Mouse (Mus musculus): Measurements from ENCODE around the gene Lyrm4.

DNA sequence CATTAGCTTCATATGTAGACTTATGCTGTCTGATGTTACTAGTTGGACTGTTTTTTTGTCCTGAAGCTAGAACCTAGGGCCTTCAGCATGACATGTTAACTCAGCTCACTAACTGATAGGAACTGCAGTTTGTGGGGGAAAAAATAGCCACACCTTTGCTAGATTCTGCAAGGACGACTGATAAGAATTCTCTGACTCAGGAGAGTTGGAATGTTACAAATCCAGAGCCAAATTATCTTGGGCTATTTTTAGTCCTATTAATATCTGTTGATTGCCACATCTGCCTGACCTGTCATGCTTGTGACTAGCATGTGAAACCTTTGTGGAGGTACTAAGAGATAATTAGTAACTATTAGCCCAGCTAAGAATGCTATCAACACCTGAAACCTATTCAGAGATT is 116.5 kb downstream of the Lyrm4 start:
- TF ChIP-seq POLR2A (IDR thresholded peaks at IDR 0.05; ENCODE audit: extremely low read depth, insufficient read depth, low read length) = no peak
- no peak for TF ChIP-seq CTCF (IDR thresholded peaks at IDR 0.05; ENCODE audit: low read depth, low read length)
